Mouse (Mus musculus): ENCODE measurements around the gene Pkn1. TPM values are rescaled to one million over a fixed set of nuclear protein-coding genes. Genes with fewer than 3 reads are reported as not detected.

Gene Pkn1
- total RNA-seq, 2 experiments from 2014 or later: 25.8 to 29.9 TPM

GRCm38 (mm10) chr8:83654725-83655124, 44.3 kb downstream of the Pkn1 start:
- no peak for DNase-seq
- Histone ChIP-seq H3K27ac (no peak overlapping the region), H3K4me3 (no peak overlapping the region)
- intact Hi-C loops (cut with DNase I): no loop called here
- TF ChIP-seq CTCF (IDR thresholded peaks at IDR 0.05): no peak

GRCm38 (mm10) chr8:83653662-83654017, 45.3 kb downstream of the Pkn1 start:
- intact Hi-C loops (cut with DNase I): no loop called here
- Histone ChIP-seq H3K27ac (peak overlapping the region; percentile 91), H3K4me3 (peak overlapping the region; percentile 90)
- TF ChIP-seq CTCF (IDR thresholded peaks at IDR 0.05): no peak
- DNase-seq: no peak

GRCm38 (mm10) chr8:83652744-83653661, 46.0 kb downstream of the Pkn1 start:
- Histone ChIP-seq H3K27ac (peak overlapping the region; percentile 91), H3K4me3 (peak overlapping the region; percentile 90)
- DNase-seq: no peak
- TF ChIP-seq CTCF (IDR thresholded peaks at IDR 0.05): no peak
- intact Hi-C loops (cut with DNase I): no loop called here

GRCm38 (mm10) chr8:83652030-83652743, 46.8 kb downstream of the Pkn1 start, which contains the start of gene Gipc1:
Gene Gipc1, plus strand, starts transcription at chr8:83652677.
- peak within 1 kb of the TSS; percentile 91 for H3K27ac ChIP-seq
- intact Hi-C loops (cut with DNase I): no loop called here
- peak within 1 kb of the TSS; percentile 90 for H3K4me3 ChIP-seq
- TF ChIP-seq CTCF (IDR thresholded peaks at IDR 0.05): no peak
- peak; percentile 97 for DNase-seq

- no peak overlapping the region for H3K4me3 ChIP-seq
- intact Hi-C loops (cut with DNase I): no loop called here
- H3K27ac ChIP-seq: no peak overlapping the region
- no peak for TF ChIP-seq CTCF (IDR thresholded peaks at IDR 0.05)
- DNase-seq: no peak
Measured at GRCm38 (mm10) chr8:83649699-83650098, 49.3 kb downstream of the Pkn1 start.

- no peak for DNase-seq
- no peak for TF ChIP-seq CTCF (IDR thresholded peaks at IDR 0.05)
- H3K4me3 ChIP-seq: no peak overlapping the region
- H3K27ac ChIP-seq: no peak overlapping the region
- intact Hi-C loops (cut with DNase I): no loop called here
Measured at GRCm38 (mm10) chr8:83648031-83648430, 50.9 kb downstream of the Pkn1 start.

- intact Hi-C loops (cut with DNase I): no loop called here
- H3K4me3 ChIP-seq: no peak overlapping the region
- no peak for DNase-seq
- no peak overlapping the region for H3K27ac ChIP-seq
- TF ChIP-seq CTCF (IDR thresholded peaks at IDR 0.05): no peak
Measured at GRCm38 (mm10) chr8:83647511-83647910, 51.5 kb downstream of the Pkn1 start.

GRCm38 (mm10) chr8:83639649-83640048, 59.3 kb downstream of the Pkn1 start:
- intact Hi-C loops (cut with DNase I): no loop called here
- no peak overlapping the region for H3K4me3 ChIP-seq
- no peak overlapping the region for H3K27ac ChIP-seq
- TF ChIP-seq CTCF (IDR thresholded peaks at IDR 0.05): no peak
- no peak for DNase-seq

GRCm38 (mm10) chr8:83638856-83639255, 60.1 kb downstream of the Pkn1 start:
- H3K27ac ChIP-seq: no peak overlapping the region
- no peak for TF ChIP-seq CTCF (IDR thresholded peaks at IDR 0.05)
- H3K4me3 ChIP-seq: no peak overlapping the region
- intact Hi-C loops (cut with DNase I): no loop called here
- no peak for DNase-seq

GRCm38 (mm10) chr8:83632083-83632707, 66.8 kb downstream of the Pkn1 start:
- no peak for DNase-seq
- Histone ChIP-seq H3K27ac (no peak overlapping the region), H3K4me3 (no peak overlapping the region)
- intact Hi-C loops (cut with DNase I): no loop called here
- TF ChIP-seq CTCF (IDR thresholded peaks at IDR 0.05): no peak

GRCm38 (mm10) chr8:83625676-83626299, 73.2 kb downstream of the Pkn1 start:
- DNase-seq: no peak
- no peak overlapping the region for H3K4me3 ChIP-seq
- H3K27ac ChIP-seq: no peak overlapping the region
- intact Hi-C loops (cut with DNase I): loop anchor here (10.0 kb wide), 2 partner anchors 181 to 729 kb away; no protein-coding TSS in a partner anchor
- TF ChIP-seq CTCF (IDR thresholded peaks at IDR 0.05): no peak

- TF ChIP-seq CTCF (IDR thresholded peaks at IDR 0.05): peak; percentile 64
- Histone ChIP-seq H3K4me3 (no peak overlapping the region), H3K27ac (no peak overlapping the region)
- intact Hi-C loops (cut with DNase I): loop anchor here (10.0 kb wide), 2 partner anchors 180 to 730 kb away; no protein-coding TSS in a partner anchor
- no peak for DNase-seq
Measured at GRCm38 (mm10) chr8:83624739-83625138, 74.2 kb downstream of the Pkn1 start.

All from gastrocnemius, adult 2 months (tissue).